Mouse (Mus musculus): ENCODE results near the gene Cox19. TPM values are rescaled to one million over a fixed set of nuclear protein-coding genes. Genes with fewer than 3 reads are reported as not detected.

Cox19 gene
- polyA plus RNA-seq, 1 experiment from 2014 or later: 183 TPM

GRCm38 (mm10) chr5:139374841-139375240 is 23.6 kb upstream of the Cox19 start:
- peaks cover 42% of the 10 kb centered on the region for H3K4me1 ChIP-seq (ENCODE audit: control insufficient read depth, insufficient read depth, low read length)
- H3K9me3 ChIP-seq (ENCODE audit: control insufficient read depth, low read length): no peaks in the 10 kb centered on the region
- no peaks in the 10 kb centered on the region for H3K36me3 ChIP-seq (ENCODE audit: control insufficient read depth, insufficient read depth, low read length)
- H3K27ac ChIP-seq (ENCODE audit: low read length): no peak overlapping the region; the same call in 1 of the 2 replicates
- no peak for ATAC-seq
- no peak overlapping the region for H3K4me3 ChIP-seq (ENCODE audit: low read length)
- 83% methylated on average over 2 of the region's 2 CpGs for WGBS
- no peak overlapping the region for H3K4me2 ChIP-seq (ENCODE audit: low read depth, low read length)
- no peaks in the 10 kb centered on the region for H3K27me3 ChIP-seq (replicated peaks; ENCODE audit: control insufficient read depth, insufficient read depth, low read length)
- no peak overlapping the region for H3K9ac ChIP-seq (ENCODE audit: low read depth, low read length)

DNA sequence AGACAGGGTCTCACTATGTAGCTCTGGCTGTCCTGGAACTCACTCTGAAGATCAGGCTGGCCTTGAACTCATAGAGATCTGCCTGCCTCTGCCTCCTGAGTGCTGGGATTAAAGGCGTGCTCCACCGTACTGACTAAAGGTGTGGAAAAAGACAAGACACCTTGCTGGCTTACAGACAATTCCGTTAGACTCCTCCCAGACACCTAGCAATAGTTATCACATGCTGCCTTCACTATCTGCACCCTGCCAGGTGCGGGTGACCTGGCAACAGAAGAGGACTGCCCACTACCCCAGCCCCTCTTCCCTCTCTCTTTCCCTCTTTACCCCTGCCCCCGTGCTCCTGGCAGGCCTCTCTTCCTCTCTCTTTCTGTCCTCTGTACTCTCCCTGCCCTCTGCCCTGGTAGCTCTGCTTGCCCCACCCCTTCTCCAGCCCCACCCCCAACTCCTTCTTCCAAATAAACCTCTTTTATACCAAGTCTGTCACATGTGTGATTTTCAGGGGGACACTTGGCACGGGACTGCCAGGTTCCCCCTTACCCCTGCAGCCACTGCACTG is 22.7 kb upstream of the Cox19 start:
- Histone ChIP-seq H3K36me3 (ENCODE audit: control insufficient read depth, insufficient read depth, low read length) (no peaks in the 10 kb centered on the region), H3K4me2 (ENCODE audit: low read depth, low read length) (peak overlapping the region; percentile 13; the same call in 1 of the 2 replicates), H3K27me3 (replicated peaks; ENCODE audit: control insufficient read depth, insufficient read depth, low read length) (no peaks in the 10 kb centered on the region), H3K9ac (ENCODE audit: low read depth, low read length) (no peak overlapping the region), H3K9me3 (ENCODE audit: control insufficient read depth, low read length) (no peaks in the 10 kb centered on the region), H3K4me1 (ENCODE audit: control insufficient read depth, insufficient read depth, low read length) (peaks cover 33% of the 10 kb centered on the region), H3K4me3 (ENCODE audit: low read length) (no peak overlapping the region), H3K27ac (ENCODE audit: low read length) (peak overlapping the region; percentile 36; the same call in 1 of the 2 replicates)
- 76% methylated on average over 6 of the region's 6 CpGs for WGBS
- no peak for ATAC-seq

DNA sequence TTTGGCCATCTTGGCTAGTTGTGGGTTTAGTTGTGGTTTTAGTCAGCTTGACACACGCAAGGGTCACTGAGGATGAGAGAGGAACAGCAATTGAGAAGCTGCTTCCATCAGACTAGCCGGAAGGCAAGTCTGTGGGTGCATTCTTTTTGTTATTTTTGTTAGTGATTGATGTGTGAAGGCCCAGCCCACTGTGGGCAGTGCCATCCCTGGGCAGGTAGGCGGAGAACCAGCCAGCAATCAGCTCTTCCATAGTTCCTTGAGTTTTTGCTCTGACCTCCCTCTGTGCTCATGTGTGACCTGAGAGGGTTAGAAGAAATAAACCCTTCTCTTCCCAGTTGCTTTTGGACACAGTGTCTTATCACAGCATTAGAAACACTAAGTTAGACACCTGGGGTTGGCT is 21.9 kb upstream of the Cox19 start:
- H3K4me1 ChIP-seq (ENCODE audit: control insufficient read depth, insufficient read depth, low read length): peaks cover 27% of the 10 kb centered on the region
- 82% methylated on average over 3 of the region's 3 CpGs for WGBS
- no peak overlapping the region for H3K27ac ChIP-seq (ENCODE audit: low read length)
- H3K27me3 ChIP-seq (replicated peaks; ENCODE audit: control insufficient read depth, insufficient read depth, low read length): no peaks in the 10 kb centered on the region
- no peaks in the 10 kb centered on the region for H3K9me3 ChIP-seq (ENCODE audit: control insufficient read depth, low read length)
- no peak overlapping the region for H3K9ac ChIP-seq (ENCODE audit: low read depth, low read length)
- ATAC-seq: no peak
- H3K4me2 ChIP-seq (ENCODE audit: low read depth, low read length): no peak overlapping the region
- H3K4me3 ChIP-seq (ENCODE audit: low read length): no peak overlapping the region
- no peaks in the 10 kb centered on the region for H3K36me3 ChIP-seq (ENCODE audit: control insufficient read depth, insufficient read depth, low read length)

- Histone ChIP-seq H3K4me3 (ENCODE audit: low read length) (peak overlapping the region; percentile 74), H3K9ac (ENCODE audit: low read depth, low read length) (peak overlapping the region; percentile 97), H3K27ac (ENCODE audit: low read length) (peak overlapping the region; percentile 82), H3K27me3 (replicated peaks; ENCODE audit: control insufficient read depth, insufficient read depth, low read length) (no peaks in the 10 kb centered on the region), H3K36me3 (ENCODE audit: control insufficient read depth, insufficient read depth, low read length) (no peaks in the 10 kb centered on the region), H3K4me2 (ENCODE audit: low read depth, low read length) (peak overlapping the region; percentile 92), H3K4me1 (ENCODE audit: control insufficient read depth, insufficient read depth, low read length) (peaks cover 16% of the 10 kb centered on the region), H3K9me3 (ENCODE audit: control insufficient read depth, low read length) (no peaks in the 10 kb centered on the region)
- WGBS: 1% methylated on average over 39 of the region's 39 CpGs
- peak; percentile 94 for ATAC-seq
Observed at GRCm38 (mm10) chr5:139371631-139372401, 20.6 kb upstream of the Cox19 start.

DNA sequence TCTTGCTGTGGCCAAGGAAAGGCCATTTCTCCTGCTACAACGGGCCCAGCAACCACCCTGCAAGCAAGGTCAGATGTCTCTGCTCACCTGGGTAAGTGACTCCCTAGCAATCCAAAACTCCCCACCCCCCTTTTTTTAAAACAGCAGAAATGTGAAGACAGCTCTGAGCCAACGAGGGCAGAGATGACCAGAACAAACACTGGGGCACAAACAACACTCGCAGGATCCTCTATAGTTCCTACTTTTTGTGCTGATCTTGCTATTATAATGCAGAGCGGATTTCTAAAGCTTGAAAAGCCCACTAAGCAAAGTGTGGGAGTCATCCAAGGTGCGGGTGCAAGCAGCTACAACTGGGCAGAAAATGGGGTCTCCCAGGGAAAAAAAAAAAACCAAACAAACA is 19.9 kb upstream of the Cox19 start:
- Histone ChIP-seq H3K4me1 (ENCODE audit: control insufficient read depth, insufficient read depth, low read length) (peaks cover 13% of the 10 kb centered on the region), H3K9ac (ENCODE audit: low read depth, low read length) (peak overlapping the region; percentile 97)
- 64% methylated on average over 5 of the region's 5 CpGs for WGBS

GRCm38 (mm10) chr5:139370336-139370735 is 19.1 kb upstream of the Cox19 start:
- H3K27me3 ChIP-seq (replicated peaks; ENCODE audit: control insufficient read depth, insufficient read depth, low read length): no peaks in the 10 kb centered on the region
- no peak for ATAC-seq
- no peak overlapping the region for H3K4me2 ChIP-seq (ENCODE audit: low read depth, low read length)
- H3K4me3 ChIP-seq (ENCODE audit: low read length): no peak overlapping the region
- peaks cover 14% of the 10 kb centered on the region for H3K4me1 ChIP-seq (ENCODE audit: control insufficient read depth, insufficient read depth, low read length)
- no peaks in the 10 kb centered on the region for H3K9me3 ChIP-seq (ENCODE audit: control insufficient read depth, low read length)
- no peak overlapping the region for H3K9ac ChIP-seq (ENCODE audit: low read depth, low read length)
- no peaks in the 10 kb centered on the region for H3K36me3 ChIP-seq (ENCODE audit: control insufficient read depth, insufficient read depth, low read length)
- 83% methylated on average over 6 of the region's 6 CpGs for WGBS
- no peak overlapping the region for H3K27ac ChIP-seq (ENCODE audit: low read length)

More for the DNA sequence above, 19.9 kb upstream of the Cox19 start:
- H3K4me3 ChIP-seq (ENCODE audit: low read length): peak overlapping the region; percentile 74
- no peaks in the 10 kb centered on the region for H3K27me3 ChIP-seq (replicated peaks; ENCODE audit: control insufficient read depth, insufficient read depth, low read length)
- H3K36me3 ChIP-seq (ENCODE audit: control insufficient read depth, insufficient read depth, low read length): no peaks in the 10 kb centered on the region
- H3K4me2 ChIP-seq (ENCODE audit: low read depth, low read length): peak overlapping the region; percentile 92
- no peak for ATAC-seq
- no peak overlapping the region for H3K27ac ChIP-seq (ENCODE audit: low read length)
- no peaks in the 10 kb centered on the region for H3K9me3 ChIP-seq (ENCODE audit: control insufficient read depth, low read length)

DNA sequence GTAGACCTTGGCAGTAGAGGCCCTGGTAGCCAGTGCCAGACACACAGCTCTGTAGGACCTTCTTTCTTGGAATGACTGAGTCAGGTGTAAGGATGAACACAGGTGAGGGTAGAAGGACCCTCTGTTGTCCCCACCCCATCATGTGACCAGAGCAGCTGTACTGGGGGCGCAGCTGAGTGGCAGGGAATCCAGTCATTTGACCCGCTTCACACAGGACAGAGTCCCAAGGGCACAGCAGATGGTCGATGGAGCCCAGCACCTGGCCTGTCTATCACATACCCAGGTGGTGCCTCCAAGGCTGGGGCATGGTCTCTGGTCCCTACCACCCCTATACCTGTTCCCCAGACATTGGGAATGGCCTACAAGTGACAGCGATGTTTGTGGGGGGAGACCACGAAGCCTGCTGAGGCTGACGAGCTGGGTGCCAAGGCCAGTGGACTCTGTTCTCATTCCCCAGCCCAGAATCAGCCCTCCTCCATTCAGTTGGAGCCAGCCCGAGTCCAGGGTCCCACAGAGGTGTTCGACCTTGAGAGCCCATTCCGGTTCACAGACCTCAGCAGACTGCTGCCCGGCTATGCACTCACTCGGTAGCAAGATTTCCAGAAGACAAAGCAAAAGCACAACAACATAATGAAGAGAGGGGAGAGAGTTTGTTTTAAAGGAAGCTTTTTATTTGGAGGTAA is 17.6 kb upstream of the Cox19 start:
- H3K4me3 ChIP-seq (ENCODE audit: low read length): no peak overlapping the region
- WGBS: 80% methylated on average over 11 of the region's 11 CpGs
- peaks cover 20% of the 10 kb centered on the region for H3K4me1 ChIP-seq (ENCODE audit: control insufficient read depth, insufficient read depth, low read length)
- H3K36me3 ChIP-seq (ENCODE audit: control insufficient read depth, insufficient read depth, low read length): no peaks in the 10 kb centered on the region
- H3K9me3 ChIP-seq (ENCODE audit: control insufficient read depth, low read length): no peaks in the 10 kb centered on the region
- H3K4me2 ChIP-seq (ENCODE audit: low read depth, low read length): no peak overlapping the region
- H3K27ac ChIP-seq (ENCODE audit: low read length): no peak overlapping the region
- no peak overlapping the region for H3K9ac ChIP-seq (ENCODE audit: low read depth, low read length)
- H3K27me3 ChIP-seq (replicated peaks; ENCODE audit: control insufficient read depth, insufficient read depth, low read length): no peaks in the 10 kb centered on the region
- no peak for ATAC-seq

DNA sequence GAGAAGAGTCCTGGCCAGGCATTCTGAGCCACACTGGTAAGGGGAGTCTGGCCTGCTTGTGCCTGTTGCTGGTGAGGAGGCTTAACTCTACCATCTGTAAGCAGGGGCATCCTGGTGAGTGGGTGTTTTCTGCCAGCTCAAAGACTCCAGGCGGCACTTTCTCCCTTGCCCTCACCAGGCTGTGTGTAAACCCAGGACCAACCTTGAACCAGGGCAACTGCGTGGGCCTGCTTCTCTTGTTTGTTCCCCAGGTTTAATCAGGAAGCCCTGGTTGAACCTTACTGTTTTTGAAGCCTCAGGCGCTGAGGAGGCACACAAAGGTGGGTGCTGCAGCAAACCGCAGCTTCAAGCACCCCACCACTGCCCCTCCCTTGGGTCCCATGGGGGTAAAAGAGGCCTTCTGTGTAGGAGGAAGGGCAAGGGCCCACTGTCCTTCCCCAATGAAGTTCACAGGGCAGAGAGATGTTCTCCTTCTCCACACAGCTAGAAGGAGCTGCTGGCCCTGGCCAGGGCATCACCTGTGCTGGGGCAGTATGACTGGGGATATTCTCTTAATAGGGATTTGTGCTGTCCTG is 16.8 kb upstream of the Cox19 start:
- Histone ChIP-seq H3K36me3 (ENCODE audit: control insufficient read depth, insufficient read depth, low read length) (no peaks in the 10 kb centered on the region), H3K4me3 (ENCODE audit: low read length) (no peak overlapping the region), H3K9ac (ENCODE audit: low read depth, low read length) (no peak overlapping the region), H3K4me2 (ENCODE audit: low read depth, low read length) (no peak overlapping the region), H3K4me1 (ENCODE audit: control insufficient read depth, insufficient read depth, low read length) (peaks cover 20% of the 10 kb centered on the region), H3K27ac (ENCODE audit: low read length) (no peak overlapping the region), H3K27me3 (replicated peaks; ENCODE audit: control insufficient read depth, insufficient read depth, low read length) (no peaks in the 10 kb centered on the region), H3K9me3 (ENCODE audit: control insufficient read depth, low read length) (no peaks in the 10 kb centered on the region)
- 83% methylated on average over 4 of the region's 4 CpGs for WGBS
- ATAC-seq: no peak

DNA sequence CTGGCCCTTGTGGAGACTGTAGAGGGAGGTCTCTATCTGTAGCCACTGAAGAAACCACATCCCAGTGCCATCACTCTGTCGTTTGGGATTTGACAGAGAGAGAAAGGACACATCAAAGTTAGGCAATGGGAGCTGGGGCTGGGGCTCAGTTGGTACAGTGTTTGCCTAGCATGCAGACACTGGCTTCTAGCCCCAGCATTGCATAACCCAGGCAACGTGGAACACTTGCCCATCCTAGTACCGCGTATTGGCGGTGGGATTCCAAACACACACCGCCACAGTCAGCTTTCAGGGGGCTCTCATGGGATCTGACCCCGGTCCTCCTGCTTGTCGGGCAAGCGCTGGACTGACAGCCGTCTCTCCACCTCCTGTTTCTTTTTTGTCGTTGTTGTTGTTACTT is 15.3 kb upstream of the Cox19 start:
- H3K4me3 ChIP-seq (ENCODE audit: low read length): no peak overlapping the region
- H3K27ac ChIP-seq (ENCODE audit: low read length): no peak overlapping the region
- 77% methylated on average over 11 of the region's 11 CpGs for WGBS
- H3K9me3 ChIP-seq (ENCODE audit: control insufficient read depth, low read length): no peaks in the 10 kb centered on the region
- no peak for ATAC-seq
- peaks cover 15% of the 10 kb centered on the region for H3K4me1 ChIP-seq (ENCODE audit: control insufficient read depth, insufficient read depth, low read length)
- no peaks in the 10 kb centered on the region for H3K27me3 ChIP-seq (replicated peaks; ENCODE audit: control insufficient read depth, insufficient read depth, low read length)
- no peak overlapping the region for H3K9ac ChIP-seq (ENCODE audit: low read depth, low read length)
- no peak overlapping the region for H3K4me2 ChIP-seq (ENCODE audit: low read depth, low read length)
- H3K36me3 ChIP-seq (ENCODE audit: control insufficient read depth, insufficient read depth, low read length): no peaks in the 10 kb centered on the region
